20 mouse cellular contexts compared by ENCODE assay signal in the genomic region with DNA sequence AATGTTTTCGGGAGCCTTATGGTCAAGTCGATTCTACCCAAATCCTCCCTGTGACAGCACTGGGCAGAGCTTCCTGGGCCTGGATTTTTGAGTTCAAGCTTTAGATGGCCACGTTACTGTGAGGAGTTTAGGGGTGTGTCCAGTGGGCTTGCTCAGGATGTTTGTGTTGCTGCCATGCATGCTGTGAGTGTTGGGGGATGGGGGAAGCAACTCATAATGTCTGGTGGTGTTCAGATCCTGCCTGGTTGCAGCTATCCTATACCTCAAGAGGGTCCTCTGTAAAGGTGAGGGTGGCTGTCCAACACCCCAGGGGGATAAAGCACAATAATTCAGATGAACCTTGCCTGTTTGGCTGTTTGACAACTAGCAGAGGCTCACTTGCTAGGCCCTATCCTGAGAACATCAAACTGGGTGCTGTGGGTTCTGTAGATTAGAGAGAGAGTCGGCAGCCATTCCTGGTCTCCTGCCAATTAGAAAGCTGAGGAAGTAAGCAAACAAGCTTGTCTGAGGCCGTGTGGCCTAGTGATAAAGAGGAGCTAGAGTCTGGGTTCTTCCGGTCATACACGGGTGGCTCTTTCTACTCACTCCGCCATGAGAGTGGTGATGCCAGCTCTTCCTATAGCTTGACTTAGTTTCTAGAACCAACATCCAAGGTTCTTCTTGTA.
A peak's percentile ranks its signal among the peaks of the same experiment; 100 is the strongest.
DNase-seq lines count a peak whose midpoint lies in the region; ATAC-seq and TF ChIP-seq lines count a peak whose summit lies in the region.
"Had no signal": no experiment of that assay in that cellular context is flagged by ENCODE, and none has a peak within 500 bp of the region (broad histone marks: within the 10 kb centered on the region; RNA-seq: fewer than 3 reads in every experiment).

No protein-coding gene starts in this region.

- H3K9me3 ChIP-seq in midbrain, postnatal 0 days (ENCODE audit: low read length) = no peaks in the 10 kb centered on the region
- no peaks in the 10 kb centered on the region for H3K9me3 ChIP-seq in neural tube, embryonic 15.5 days (replicated peaks)
- H3K9me3 ChIP-seq: embryonic facial prominence, embryonic 13.5 days; heart, embryonic 15.5 days; hindbrain, embryonic 15.5 days had no signal

- DNase-seq in spleen, postnatal 36 days (ENCODE audit: low spot score in 2 of 2) = peak; percentile 18 to 35
- DNase-seq in spleen, postnatal 14 days (ENCODE audit: low spot score in 2 of 2) = no peak
- no peak for DNase-seq in midbrain, postnatal 0 days (ENCODE audit: low spot score)
- DNase-seq in lung, postnatal 36 days = no peak
- DNase-seq: adrenal gland, postnatal 10 days; cerebellum, adult 11-12 months; cerebellum, adult 9-10 months; cerebellum, postnatal 25 days; gastrocnemius, postnatal 36 days; heart, adult 18-20 months; heart, postnatal 14 days had no signal

- no peaks in the 10 kb centered on the region for H3K36me3 ChIP-seq in midbrain, postnatal 0 days (ENCODE audit: insufficient read depth, low read length)
- no peaks in the 10 kb centered on the region for H3K36me3 ChIP-seq in neural tube, embryonic 15.5 days
- H3K36me3 ChIP-seq: embryonic facial prominence, embryonic 13.5 days; heart, embryonic 10.5 days; heart, embryonic 15.5 days; hindbrain, embryonic 15.5 days had no signal

- H3K9ac ChIP-seq in midbrain, postnatal 0 days (replicated peaks; ENCODE audit: low read length, poor library complexity, severe bottlenecking) = no peak overlapping the region
- H3K9ac ChIP-seq in neural tube, embryonic 15.5 days (replicated peaks) = no peak overlapping the region
- H3K9ac ChIP-seq: embryonic facial prominence, embryonic 13.5 days; heart, embryonic 15.5 days; hindbrain, embryonic 15.5 days had no signal

- WGBS in midbrain, postnatal 0 days = 88% methylated on average over 8 of the region's 8 CpGs
- 91% methylated on average over 8 of the region's 8 CpGs for WGBS in neural tube, embryonic 15.5 days

- H3K4me3 ChIP-seq in midbrain, postnatal 0 days (ENCODE audit: low read depth, low read length) = no peak overlapping the region
- H3K4me3 ChIP-seq in neural tube, embryonic 15.5 days (replicated peaks) = no peak overlapping the region
- H3K4me3 ChIP-seq: embryonic facial prominence, embryonic 13.5 days; forebrain, embryonic 10.5 days; heart, embryonic 10.5 days; heart, embryonic 15.5 days; hindbrain, embryonic 15.5 days had no signal

- H3K4me1 ChIP-seq in midbrain, postnatal 0 days (ENCODE audit: insufficient read depth, low read length) = no peaks in the 10 kb centered on the region
- peaks cover 12% of the 10 kb centered on the region; the same call in 1 of the 2 replicates for H3K4me1 ChIP-seq in neural tube, embryonic 15.5 days
- H3K4me1 ChIP-seq: heart, embryonic 15.5 days had no signal

- H3K27ac ChIP-seq in midbrain, postnatal 0 days (ENCODE audit: low read depth, low read length) = no peak overlapping the region
- H3K27ac ChIP-seq in neural tube, embryonic 15.5 days (replicated peaks) = no peak overlapping the region
- H3K27ac ChIP-seq: embryonic facial prominence, embryonic 13.5 days; forebrain, embryonic 10.5 days; heart, embryonic 10.5 days; heart, embryonic 15.5 days; hindbrain, embryonic 15.5 days had no signal

- ATAC-seq in common myeloid progenitor, adult 5-6 weeks (replicated peaks; ENCODE audit: low read depth, poor library complexity, severe bottlenecking) = peak; percentile 72
- peak; percentile 18; the same call in 1 of the 2 replicates for ATAC-seq in megakaryocyte, adult 5-6 weeks (ENCODE audit: poor library complexity, severe bottlenecking)
- ATAC-seq in midbrain, postnatal 0 days (ENCODE audit: low FRiP score) = no peak
- no peak for ATAC-seq in neural tube, embryonic 15.5 days (ENCODE audit: low FRiP score)
- ATAC-seq: forebrain, embryonic 14.5 days had no signal

- no peak overlapping the region for H3K4me2 ChIP-seq in midbrain, postnatal 0 days (ENCODE audit: low read depth, low read length, poor library complexity, severe bottlenecking)
- no peak overlapping the region for H3K4me2 ChIP-seq in neural tube, embryonic 15.5 days
- H3K4me2 ChIP-seq: embryonic facial prominence, embryonic 13.5 days; heart, embryonic 15.5 days; hindbrain, embryonic 15.5 days had no signal

- no peaks in the 10 kb centered on the region for H3K27me3 ChIP-seq in midbrain, postnatal 0 days (ENCODE audit: insufficient read depth, low read length)
- H3K27me3 ChIP-seq in neural tube, embryonic 15.5 days (replicated peaks) = no peaks in the 10 kb centered on the region
- H3K27me3 ChIP-seq: embryonic facial prominence, embryonic 13.5 days; heart, embryonic 15.5 days; hindbrain, embryonic 15.5 days had no signal

- no peak for TF ChIP-seq CTCF in midbrain, postnatal 0 days (IDR thresholded peaks at IDR 0.05)

Comparison
In these comparisons a context has a peak if more than half of its experiments do, and no peak if none do; other contexts are left out.
1. DNase-seq: peak in spleen, postnatal 36 days (2 of 2); none in spleen, postnatal 14 days (0 of 2), midbrain, postnatal 0 days (single experiment) and lung, postnatal 36 days (single experiment).
2. ATAC-seq: peak in common myeloid progenitor, adult 5-6 weeks (single experiment) and megakaryocyte, adult 5-6 weeks (single experiment); none in midbrain, postnatal 0 days (single experiment) and neural tube, embryonic 15.5 days (single experiment).